Mouse (Mus musculus): ENCODE results near the gene Spon1.

The Spon1 gene

GRCm38 (mm10) chr7:113845191-113845590, 79.4 kb downstream of the Spon1 start:
- peak; percentile 22 to 31 for DNase-seq

- no peak for DNase-seq
Observed at GRCm38 (mm10) chr7:113846553-113846952, 80.8 kb downstream of the Spon1 start.

GRCm38 (mm10) chr7:113847041-113847819, 81.4 kb downstream of the Spon1 start:
- no peak for DNase-seq

GRCm38 (mm10) chr7:113850389-113850788, 84.6 kb downstream of the Spon1 start:
- no peak for DNase-seq

DNA sequence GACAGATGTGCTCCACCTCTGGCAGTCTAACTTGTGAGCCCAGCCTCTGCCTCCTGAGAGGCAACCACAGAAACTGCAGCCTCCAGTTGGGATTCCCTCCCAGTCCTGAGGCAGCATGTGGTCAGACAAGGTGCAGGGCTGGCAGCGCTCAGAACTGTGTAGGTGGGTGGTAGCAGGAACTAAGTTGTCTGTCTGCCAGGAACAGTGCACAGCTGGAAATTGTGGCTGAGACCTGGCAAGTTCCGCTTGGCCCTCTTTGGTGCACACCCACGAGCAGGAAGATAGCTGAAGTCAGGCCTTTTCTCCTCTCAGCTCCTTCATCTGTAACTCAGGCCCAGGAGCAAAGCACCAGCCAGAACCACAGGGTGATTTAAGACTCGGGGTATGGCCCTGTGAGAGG, 89.6 kb downstream of the Spon1 start:
- no peak for DNase-seq

DNA sequence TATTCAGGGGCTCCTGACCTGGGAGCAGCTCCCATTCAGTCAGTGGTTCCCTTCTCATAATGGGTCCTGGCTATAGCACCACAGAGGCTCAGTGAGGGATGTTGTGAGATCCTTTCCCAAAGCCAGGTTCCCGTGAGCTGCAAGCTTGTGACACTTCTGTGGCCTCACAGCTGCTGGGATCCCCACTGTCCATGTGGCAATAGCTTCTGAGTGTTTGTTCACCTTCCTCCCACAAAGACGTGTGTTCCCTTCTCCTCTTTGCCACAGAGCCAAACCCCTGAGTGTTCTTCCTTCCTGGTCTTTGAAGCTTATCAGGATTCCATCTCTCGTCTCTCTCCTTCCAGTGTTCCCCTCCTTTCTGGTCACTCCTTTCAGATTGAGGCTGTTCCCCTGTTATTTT, 90.3 kb downstream of the Spon1 start:
- no peak for DNase-seq

DNA sequence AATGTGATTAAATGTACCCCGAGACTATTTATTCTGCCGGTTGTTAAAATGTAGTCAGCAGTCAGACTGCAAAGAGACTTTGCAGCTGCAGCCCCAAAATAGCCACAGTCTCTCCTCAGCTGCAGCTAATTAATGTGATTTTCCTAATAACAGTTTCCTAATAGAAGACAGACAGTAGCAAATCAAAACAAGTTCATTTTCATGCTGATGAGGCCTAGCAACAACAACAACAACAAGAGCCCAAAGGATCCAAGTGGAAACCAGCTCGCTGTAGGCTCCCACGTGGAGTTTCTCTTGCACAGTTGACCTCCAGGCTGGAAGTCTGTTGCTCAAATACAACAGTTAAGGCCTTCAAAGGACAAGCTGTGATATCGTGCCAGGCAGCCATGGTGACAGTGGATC, 93.7 kb downstream of the Spon1 start:
- DNase-seq, result no peak

DNA sequence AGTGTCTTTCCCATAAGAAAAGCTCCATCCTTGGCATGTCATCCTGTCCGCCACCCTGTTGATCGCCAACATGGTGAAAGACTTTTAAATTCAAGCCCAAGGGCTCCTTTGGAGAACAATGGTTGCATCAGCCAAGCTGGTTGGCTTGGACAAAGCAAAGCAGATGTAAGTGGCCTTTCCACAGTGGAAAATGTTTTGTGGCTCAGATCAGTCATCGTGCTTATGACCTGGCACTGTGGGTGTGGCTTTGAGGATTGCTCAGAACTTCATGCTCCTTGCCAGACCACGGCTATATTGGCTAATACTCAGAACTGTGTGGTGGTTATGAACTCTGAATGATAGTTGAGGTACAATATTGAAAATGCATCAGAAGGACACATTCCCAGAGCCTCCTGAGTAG, 96.2 kb downstream of the Spon1 start:
- DNase-seq, result no peak

DNA sequence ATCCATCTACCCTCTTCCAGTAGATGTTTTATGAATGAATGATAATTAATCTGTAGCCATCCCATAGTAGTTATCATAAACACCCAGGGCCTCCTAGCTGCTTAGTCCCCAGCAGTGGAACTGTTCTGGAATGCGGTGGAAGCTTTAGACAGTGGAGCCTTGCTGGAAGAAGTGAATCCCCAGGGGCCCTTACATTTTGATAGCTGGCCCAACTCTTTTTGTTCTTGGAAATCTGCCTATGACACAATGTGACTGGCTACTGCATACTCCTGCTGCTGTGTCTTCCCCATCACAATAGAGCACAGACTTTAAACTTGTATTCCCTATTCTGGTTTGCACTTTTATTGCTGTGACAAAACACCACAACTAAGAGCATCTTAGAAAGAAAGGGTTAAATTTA, 107.0 kb downstream of the Spon1 start:
- DNase-seq, result no peak

DNA sequence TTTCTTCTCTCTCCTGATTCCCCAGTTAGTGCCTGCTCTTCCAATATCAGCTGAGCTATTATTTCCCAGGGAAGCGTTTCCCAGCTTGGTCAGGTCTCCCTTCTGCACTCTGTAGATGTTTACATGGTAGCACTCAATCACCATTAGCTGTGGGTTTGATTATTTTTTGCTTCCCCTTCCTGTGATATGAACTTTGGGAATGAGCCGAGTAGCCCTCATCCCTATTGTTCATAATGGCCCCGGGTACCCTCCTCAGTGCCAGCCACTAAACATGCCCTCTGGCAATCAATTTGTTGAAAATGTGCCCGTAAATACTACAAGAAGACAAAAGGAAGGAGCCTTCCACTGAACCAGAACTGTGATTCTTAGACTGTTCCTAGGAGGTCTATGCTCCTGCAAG, 111.7 kb downstream of the Spon1 start:
- no peak for DNase-seq

DNA sequence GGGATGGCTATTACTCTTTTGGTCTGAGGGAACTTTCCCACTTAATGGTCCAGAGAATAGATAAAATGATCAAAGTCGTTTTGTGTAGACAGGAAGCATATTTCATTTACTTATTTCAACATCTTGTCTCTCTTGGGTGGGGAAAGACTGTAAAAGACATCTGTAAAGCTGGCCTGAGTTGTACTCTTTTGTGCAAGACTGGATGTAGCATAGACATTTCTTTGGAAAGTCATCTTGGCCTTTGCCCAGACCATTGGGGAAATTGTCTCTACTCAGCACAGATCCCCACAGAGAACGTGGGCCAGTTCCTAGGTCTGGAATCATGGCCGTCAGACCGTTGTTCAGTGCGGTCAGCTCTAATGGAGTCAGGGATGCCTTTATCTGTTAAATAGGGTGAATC, 112.1 kb downstream of the Spon1 start:
- no peak for DNase-seq

DNA sequence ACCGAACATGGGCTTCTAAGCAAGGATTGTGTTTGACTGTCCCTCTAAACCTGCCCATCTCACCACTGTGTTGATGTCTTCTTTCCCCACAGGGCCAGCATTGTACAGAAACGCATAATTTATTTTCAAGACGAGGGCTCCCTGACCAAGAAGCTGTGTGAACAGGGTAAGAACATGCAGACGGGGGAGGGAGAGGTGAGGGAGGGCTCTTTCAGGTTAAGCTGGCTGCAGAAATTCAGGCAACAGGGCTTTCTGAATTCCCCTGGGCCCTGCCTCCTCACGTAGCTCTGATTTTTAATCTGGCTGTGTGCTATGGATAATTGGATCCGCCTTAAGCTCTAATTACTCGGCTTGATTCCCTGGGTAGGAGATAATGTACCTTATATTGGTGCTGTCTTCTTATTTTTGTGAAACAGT, 113.3 kb downstream of the Spon1 start:
- no peak for DNase-seq

- DNase-seq, result no peak
Observed at GRCm38 (mm10) chr7:113880021-113880420, 114.2 kb downstream of the Spon1 start.

DNA sequence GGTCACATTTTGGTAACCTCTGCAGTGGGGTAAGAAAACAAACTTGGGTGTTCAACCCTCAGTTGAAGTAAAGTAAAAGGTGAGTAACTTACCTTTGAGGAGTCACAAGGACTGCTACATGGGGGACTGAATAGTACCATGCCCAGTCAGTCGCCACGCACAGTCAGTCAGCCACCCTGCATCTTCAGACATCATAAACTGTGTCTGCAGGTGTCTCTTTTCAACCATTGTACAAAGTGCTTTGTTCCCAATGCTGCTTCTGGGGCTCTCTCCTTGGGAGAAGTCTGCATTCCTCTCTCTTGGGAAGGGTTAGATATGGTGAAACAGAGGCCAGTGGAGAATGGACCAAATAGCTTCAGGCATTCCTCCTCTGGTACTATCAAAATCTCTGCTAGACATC, 125.0 kb downstream of the Spon1 start:
- no peak for DNase-seq

GRCm38 (mm10) chr7:113891491-113891890, 125.7 kb downstream of the Spon1 start:
- DNase-seq, result no peak

DNA sequence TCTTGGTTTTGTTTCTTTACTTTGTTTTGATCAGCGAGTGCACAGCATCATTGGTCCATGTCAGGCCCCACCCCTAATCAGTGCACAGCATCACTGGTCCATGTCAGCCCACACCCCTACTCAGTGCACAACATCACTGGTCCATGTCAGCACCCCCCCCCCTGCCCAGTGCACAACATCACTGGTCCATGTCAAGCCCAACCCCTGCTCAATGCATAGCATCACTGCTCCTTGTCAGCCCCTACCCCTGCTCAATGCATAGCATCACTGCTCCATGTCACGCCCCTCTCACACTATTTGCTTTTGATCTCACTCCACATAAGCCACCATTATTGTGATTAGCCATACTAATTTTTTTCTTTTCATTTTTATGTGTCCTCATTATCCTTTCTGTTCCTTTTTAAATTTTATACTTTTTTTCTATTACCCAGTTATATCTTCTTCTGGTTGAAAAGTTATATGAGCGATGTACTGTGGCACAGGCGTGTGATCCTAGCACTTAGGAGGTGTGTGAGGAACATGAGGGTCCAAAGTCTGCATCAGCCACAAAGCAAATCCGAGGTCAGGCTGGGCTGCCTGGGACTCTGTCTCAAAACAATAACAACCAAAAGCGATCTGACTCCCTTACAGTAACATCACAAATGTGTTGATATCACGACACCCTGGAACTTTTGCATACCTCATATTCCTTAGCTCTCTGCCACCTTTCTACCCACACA, 128.3 kb downstream of the Spon1 start:
- no peak for DNase-seq

GRCm38 (mm10) chr7:113895266-113895665, 129.5 kb downstream of the Spon1 start:
- no peak for DNase-seq

- DNase-seq, result no peak
Observed at GRCm38 (mm10) chr7:113898388-113898787, 132.6 kb downstream of the Spon1 start.

- no peak for DNase-seq
Observed at GRCm38 (mm10) chr7:113901511-113901910, 135.7 kb downstream of the Spon1 start.

GRCm38 (mm10) chr7:113901941-113902515, 136.2 kb downstream of the Spon1 start:
- no peak for DNase-seq

DNA sequence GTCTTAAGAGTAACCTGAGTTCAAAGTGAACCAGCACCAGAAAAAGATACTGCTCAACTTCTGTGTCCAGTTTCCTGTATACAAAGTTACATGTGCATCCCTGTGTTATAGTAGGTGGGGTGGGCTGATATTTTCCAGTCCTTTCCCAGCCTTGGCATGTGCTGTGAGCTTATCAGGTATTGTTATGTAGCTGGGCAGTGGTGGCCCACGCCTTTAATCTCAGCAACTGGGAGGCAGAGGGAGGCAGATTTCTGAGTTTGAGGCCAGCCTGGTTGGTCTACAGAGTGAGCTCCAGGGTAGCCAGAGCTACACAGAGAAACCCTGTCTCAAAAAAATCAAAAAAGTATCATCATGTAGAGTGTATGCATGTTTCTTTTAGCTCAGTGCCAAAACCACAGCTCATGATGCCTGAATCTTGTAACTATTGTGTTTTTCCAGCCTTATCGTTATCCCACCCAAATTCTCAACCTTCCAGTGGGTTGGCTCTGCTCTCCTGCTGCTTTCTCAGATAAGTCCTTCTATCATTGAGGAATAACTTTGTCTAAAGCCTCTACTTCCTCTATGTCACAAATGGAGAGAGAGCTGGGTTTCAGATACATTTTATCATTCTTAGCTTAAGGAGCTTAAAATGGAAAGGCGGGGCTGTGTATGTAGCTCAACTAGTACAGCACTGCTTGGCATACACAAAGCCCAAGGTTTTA, 137.5 kb downstream of the Spon1 start:
- DNase-seq, result no peak

DNA sequence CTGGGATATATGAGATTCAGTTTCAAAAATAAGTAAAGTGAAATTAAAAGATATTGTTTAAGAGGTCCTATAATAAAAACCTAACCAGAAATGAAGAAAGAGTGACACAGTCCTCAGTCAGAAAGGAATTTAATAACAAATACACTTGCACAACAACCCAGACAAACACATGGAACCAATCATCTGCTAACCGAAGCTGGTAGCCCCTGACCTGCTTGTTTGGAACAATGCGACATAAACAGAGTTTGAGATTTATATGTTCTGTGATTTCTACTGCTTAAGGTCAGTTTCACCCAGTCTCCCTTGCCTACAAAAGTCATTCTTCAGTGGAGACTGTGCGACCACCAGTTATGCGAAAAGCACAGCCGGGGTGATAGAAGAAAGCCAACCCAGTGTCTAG, 138.1 kb downstream of the Spon1 start:
- no peak for DNase-seq

DNA sequence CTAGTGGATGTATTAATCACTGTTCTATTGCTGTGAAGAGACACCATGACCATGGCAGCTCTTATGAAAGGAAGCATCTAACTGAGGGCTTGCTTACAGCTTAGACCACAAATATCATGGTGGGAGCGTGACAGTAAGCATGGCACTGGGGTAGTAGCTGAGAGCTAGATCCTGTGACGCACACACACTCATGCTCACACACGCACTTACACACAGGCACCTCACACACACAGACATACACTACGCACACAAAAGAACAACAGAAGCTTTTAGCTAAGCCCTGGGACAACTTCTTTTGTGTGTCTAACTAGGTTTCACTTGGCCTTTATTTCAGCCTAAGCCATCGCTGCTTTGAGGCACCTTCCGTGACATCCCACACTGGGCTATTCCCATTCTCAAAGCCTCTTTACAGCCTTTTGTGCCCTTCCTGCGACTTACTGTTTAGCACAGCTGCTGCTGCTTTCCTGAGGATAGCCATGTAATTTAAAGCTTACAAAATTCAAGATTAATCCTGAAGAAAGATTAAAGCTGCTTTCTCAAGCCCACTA, 138.6 kb downstream of the Spon1 start:
- DNase-seq, result no peak
